Mouse (Mus musculus) lung, adult 18-20 months (tissue): ENCODE measurements around the gene Tsga10.

ENCODE experiments used
- DNase-seq, 2 experiments: peaks; one replicate each; pipeline ENCODE4 v3.0.0; 2022; ENCODE audit warnings: mixed read lengths in 2 of 2

Tsga10 gene

DNA sequence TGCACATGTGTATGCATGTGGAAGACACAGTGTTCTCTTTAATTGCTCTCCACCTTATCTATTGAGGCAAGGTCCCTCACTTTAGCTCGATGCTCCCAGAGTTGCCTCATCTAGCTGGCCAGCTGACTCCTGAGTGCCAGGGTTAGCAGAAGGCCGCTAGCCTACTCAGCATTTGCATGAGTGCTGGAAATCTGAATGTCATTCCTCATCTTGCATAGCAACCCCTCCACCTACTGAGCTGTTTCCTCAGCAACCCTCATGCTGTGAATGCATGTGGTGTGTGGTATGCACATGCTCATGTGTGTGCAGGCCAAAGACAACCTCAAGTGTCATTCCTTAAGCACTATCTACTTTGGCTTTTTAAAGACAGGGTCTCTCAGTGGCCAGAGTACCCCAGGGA lies 15.5 kb downstream of the Tsga10 start:
- DNase-seq: no peak

DNA sequence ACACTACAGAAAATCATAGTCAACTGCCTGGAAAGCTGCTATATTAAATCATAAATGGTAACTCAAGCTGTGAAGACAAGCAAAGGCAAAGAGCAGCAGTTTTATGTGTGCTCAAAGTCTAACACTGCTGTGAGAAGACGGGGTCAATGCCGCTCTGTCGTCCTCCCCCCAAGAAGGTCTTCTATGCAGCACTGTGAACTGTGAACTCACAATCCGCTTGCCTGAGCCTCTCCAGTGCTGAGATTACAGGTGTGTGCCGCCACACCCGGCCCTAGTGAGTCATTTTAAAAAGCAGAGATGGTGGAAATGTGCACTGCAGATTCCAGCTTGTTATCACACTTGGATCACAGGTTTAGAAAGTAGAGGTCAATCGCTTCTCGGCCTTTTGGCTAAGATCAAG lies 19.4 kb downstream of the Tsga10 start:
- DNase-seq: no peak

DNA sequence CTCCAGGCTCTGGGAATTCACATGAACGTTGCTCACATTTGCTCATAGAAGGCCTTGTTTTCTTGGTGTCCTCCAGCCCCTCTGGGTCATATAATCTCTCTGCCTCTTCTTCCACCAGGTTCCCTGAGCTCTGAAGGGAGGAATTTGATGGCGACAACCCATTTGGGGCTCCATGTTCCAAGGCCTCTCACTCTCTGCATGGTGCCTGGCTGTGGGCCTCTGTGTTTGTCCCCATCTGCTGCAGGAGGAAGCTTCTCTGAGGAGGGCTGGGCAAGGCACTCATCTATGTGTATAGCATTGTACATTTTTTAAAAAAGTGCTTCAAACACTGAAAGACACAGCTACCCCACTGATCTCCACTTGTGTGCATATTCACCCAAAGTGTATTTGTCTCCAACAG lies 34.5 kb downstream of the Tsga10 start:
- DNase-seq: no peak

DNA sequence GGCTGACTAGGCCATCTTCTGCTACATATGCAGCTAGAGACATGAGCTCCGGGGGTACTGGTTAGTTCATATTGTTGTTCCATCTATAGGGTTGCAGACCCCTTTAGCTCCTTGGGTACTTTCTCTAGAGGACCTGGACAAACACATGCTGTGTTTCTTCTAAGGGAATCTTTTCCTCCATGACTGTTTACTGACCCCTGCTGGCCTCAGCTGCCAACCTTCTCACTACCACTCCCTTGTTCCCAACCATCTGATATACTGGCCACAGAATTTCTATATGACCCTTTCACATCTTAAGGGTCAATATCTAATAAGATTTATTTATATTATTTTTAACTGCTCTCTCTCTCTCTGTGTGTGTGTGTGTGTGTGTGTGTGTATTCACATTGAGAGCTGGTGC lies 63.9 kb downstream of the Tsga10 start:
- DNase-seq: peak in 1 of 2 experiments; percentile 2

DNA sequence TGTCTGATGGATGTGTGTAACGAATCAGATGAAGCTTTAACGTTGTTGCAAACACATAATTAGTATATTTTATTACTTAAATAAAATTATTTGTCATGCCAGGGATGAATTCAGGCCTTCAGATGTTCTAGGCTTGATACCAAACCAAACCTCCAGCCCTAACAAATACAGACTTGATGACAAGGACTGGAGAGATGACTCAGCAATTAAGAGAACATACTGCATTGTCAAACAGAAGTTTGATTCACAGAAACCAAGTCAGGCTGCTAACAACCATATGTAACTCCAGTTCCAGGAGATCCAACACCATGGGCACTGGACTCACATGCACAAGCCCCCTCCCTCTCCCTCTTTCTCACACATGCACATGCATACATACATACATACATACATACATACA lies 65.9 kb downstream of the Tsga10 start:
- DNase-seq: no peak

DNA sequence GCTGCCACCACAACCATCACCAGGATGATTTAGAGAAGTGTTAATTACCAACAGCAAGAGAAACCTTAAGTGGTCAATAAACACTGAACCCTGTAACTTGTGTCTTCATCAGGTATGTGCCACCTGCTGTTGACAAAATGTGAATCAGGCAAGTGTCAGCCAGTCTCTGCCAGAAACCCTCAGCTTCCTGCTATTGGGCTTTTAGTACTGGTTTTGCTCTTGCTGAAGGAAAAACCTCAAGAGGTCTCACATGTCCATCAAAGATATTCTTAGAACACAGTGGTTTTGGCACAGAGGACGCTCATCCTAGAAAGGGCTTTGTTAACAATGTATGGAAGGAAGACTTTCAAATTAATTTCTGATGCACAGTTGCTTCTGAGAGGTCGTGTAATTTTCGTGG lies 66.7 kb downstream of the Tsga10 start:
- no peak for DNase-seq

DNA sequence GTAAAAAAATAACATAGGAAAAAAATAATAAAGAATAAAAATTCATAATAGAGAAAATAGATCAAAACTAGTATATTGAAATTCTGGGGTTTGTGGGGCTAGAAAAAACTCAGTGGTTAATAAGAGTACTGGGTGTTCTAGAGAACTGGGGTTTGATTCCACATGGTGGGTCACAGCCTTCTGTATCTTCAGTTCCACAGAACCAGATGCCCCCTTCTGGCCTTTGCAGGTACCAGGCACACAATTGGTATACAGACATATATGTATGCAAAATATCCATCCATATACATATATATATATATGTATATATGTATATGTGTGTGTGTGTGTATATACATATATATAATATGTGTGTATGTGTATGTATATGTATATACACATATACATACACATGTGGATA lies 106.8 kb downstream of the Tsga10 start:
- DNase-seq: peak in 1 of 2 experiments; percentile 7

DNA sequence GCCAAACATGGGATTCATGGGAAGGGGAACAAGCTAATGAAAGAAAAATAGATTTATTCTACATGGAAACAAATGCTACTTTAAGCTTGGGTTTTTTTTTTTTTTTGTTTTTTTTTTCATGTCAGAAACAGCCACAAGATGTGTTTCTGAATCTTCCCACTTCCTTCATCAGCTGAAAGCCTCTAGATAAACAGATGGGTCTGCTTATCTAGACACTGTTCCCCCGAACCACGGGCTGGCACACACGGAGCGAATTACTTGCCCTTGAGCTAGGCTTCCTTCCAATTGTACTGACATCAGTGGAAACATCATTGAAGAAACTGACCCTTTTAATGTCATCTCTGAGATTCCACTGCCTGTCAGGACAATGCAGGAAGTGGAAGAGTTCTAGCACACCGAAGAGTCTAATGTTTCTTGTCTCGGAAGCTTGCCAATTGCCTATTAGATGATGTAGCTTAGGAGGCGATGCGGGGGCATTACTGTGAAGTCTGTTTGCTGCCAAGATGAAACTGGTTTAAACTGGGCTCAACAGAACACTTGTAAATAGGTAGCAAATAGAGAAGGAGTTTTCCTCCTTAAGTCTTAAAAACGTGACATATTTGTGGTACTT lies 121.5 kb downstream of the Tsga10 start:
- no peak for DNase-seq

DNA sequence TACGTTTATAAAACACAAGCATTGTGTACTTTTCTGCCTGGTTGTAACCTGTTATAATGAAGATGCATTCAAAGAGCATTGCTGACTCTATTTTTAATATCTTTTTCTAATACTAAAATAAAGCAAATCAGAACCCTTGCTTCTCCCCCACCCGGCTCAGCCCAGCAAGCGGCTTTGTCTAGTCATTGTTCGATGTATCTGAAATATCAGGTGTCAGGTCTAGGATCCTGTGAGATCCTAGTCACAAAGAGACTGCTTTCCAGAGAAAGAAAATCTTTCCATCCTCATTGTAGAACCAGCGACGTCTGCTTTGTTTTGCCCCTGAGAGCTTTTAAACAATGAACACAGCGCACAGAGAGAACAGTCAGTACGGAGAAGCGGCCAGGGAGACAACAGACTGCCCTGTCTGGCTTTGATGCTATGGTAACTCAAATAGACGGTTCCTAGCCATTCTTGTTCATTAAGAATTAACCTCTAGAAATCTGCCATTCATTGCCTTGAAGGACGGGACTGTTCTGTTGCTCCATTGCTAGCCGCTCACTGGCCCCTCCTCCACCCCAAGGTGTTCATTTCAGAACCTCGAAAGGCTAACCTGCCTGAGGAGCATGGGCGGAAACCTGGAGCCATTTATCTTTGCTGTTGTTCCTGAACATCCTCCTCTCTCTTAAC lies 123.5 kb downstream of the Tsga10 start:
- no peak for DNase-seq

DNA sequence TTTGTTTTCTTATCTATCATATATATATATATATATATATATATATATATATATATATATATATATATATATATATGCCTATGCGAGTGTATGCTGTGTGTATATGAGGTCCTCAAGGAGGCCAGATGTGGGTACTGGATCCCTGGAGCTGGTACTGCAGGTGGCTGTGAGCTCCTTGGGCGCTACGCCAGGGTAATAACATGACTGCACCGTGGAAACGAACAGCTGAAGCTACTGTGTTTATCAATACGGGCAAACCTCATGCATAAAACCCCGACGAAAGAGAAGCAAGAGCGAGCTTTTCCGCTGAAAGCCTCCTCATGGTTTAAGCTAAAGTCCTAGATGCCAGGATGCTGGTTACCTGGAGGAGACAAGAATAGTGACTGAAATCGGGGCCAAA lies 124.1 kb downstream of the Tsga10 start:
- no peak for DNase-seq

DNA sequence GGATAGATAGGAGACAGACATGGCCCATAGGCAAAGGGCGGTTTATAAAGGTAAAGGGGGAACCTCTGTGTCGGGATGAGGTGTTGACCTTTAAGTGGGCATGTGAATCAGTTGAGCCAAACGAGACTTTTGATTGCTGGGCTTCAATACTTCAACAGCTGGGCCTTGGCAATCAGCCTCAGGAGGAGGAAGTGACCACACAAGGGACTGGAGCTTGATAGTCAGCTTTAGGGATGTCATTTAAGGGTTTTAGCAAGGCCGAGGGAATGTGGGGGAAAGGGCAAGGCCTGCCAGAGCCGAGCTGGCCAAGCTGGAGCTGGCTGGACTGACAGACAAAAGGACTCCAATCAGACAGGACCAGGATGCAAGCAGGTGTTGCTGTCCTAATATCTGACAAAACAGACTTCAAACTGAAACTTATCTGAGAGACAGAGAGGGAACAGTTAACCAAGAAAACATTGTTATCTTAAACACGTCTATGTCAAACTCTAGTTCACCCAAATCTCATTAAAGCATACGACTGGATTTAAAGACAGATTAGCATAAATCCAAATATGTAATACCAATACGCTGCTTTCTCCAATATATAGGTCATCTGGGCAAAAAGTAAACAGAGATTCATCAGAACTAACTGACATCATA lies 125.9 kb downstream of the Tsga10 start:
- DNase-seq: no peak

DNA sequence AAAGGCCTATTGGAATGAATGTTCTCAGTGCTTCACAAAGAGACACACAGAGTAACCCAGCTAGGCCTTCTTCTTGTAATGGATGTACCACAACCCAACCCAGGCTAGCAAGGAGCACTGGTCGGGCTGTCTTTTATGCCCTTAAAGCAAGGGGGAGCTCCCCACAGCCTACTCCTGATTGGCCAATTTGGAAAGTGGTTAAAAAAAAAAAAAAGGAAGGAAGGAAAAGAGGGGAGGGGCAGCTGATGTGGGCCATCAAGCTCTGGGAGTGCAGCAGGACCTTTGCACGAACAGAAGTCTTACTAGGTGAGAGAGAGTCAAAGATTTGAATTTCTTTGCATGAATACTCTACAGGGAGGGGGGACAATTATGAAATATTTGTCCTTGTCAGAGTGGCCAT lies 127.3 kb downstream of the Tsga10 start:
- DNase-seq: no peak

DNA sequence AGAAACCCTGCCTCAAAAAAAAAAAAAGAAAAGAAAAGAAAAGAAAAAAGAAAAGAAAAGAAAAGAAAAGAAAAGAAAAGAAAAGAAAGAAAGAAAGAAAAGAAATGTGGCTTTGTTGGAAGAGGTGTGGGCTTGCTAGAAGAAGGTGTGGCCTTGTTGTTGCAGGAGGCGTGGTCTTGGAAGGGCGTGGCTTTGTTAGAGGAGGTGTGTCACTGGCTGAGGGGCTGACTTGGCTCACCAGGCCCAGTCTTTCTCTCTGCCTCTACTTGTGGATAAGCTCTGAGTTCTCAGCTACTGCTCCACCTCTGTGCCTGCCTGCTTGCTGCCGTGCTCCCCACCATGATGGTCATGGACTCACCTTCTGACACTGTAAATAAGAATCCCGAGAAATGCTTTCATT lies 129.2 kb downstream of the Tsga10 start:
- DNase-seq: no peak

DNA sequence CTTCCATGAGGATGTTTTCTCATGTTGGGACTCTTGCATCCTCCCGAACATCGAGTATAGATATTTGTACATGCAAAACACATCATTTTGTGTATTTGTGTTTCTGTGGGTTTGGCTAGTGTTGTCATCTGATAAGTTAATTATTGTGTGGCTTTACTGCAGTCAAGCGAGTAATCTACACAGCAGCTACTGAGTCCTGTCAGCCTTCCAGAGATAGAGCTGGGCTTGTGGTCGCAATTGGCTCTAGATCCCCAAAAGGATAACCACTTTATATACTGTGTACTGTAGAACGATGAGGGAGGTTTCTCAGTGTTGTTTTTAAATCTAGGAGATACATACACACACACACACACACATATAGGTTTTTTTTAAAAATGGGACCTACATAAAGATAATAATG lies 130.3 kb downstream of the Tsga10 start:
- no peak for DNase-seq

DNA sequence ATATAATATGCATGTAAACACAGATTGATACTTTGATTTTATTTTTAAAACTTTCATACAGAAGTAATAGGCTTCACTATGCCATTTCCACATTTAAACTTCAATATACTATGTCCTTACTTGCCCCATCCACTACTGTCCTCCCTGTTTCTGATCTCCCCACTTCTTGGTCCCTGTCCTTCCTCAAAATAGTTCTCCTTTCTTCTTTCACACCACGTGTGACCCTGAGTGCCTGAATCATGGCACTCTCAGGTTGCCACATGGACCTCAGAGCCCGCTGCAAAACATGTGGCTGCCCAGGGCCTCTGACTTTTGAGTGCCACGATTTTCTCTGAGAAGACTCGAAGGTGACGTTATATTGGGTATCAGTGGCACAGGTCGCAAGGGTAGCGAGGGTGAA lies 131.4 kb downstream of the Tsga10 start:
- DNase-seq: no peak

DNA sequence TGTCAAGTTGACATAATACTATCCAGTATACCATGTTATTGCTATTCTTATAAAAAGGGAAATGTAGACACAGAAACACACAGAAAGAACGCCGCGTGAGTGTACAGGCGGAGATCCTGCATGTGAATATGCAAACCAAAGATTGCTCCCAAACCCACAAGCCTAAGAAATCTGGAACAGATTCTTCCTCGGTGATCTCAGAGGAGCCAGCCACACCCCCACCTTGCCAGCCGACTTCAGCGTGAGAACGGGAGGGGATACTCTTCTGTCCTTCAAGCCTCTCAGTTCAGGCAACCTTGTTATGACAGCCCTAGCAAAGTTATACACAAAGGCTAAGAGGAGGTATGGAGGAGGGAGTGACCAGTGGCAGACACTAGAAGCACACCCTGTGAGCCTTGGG lies 136.9 kb downstream of the Tsga10 start:
- no peak for DNase-seq

DNA sequence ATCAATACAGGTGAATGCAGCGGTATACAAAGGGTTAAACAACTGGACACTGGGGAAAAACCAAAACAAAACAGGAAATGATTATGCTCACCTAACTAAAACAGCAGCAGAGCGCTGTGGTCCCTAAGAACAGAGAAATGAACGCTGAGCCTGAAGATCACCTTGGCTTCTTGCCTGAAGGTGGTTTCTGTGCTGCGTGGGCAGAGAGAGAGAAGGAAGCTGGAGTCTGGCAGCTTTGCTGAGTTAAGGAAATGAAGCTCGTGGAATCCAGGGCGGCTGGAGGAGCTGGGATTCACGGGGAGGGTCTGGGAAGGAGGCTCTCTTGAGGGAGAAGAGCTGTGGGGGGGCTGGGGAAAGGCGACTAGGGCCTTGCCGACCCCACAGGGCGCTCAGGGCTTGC lies 138.2 kb downstream of the Tsga10 start:
- DNase-seq: no peak

DNA sequence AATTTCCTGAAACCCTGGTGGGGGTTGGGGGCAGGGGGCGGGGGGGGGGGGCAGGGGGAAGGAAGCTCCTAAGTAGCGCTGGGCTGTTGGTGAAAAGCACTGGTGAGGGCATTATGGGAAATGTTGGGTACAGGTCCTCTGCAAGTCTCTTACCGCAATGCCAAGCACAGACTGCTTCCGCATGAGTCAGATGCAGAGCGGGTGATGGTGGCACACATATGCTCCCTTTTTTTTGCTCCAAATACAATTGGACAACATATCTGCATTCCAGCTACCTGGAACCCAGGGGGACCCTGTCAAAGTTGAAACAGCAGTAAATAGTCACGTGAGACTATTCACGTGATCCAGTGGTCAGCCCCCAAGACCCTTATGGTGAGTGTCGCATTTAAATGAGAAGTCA lies 139.0 kb downstream of the Tsga10 start:
- no peak for DNase-seq

DNA sequence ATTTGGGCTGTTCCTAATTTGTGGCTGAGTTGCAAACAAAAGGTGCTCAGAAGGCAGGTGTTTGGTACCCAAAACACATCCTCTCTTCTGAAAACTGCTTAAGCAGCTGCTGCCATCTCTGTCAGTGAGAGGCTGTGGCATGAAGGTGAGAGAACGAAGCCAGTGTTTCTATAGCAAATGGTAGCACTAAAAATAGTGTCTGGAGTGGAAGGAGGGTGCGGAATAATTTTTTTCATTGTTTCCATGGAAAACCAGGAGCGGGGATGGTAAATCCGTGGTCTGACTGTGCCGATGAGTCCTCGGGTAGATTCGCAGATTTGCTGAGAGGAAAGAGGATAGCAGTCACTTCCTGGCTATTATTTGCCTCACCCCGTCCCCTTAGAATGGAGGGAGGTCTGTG lies 139.8 kb downstream of the Tsga10 start:
- DNase-seq: no peak

DNA sequence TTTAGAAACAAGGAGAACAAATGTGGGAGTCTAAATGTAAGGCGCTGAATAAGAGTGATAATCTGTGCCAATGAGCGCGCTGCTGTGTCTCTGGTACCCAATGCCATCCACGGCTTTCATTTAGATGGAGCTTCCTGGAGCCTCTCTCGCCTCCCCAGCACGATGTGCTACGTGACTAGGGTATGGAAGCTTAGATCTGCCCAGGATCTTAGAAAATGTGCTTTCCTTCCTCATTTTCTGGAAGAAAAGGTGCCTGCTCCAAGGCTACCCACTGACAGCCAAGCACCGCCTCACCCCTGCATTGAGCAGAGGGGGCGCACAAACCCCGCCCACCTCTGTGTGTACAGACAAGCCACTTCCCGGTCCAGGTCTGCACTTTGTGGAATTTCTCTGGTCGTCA lies 140.3 kb downstream of the Tsga10 start:
- no peak for DNase-seq

DNA sequence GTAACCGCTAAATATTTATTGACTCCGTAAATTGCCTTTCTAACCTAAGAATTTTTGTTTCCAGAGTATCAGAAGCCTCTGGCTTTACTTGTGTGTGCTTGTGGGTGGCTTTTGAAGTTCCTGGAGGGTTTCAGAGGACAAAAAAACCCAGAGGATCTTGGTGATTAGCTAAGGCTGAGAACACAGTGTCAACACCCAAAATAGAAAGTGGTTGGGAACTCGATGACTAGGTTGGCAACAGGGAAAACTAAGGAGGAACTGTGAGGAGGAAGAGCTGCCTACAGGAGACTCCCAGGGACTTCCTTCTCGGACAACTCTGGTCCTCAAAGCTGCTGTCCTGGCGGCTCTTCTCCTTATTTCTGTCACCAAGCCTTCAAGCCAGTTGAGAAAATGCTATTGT lies 145.1 kb downstream of the Tsga10 start:
- DNase-seq: no peak

DNA sequence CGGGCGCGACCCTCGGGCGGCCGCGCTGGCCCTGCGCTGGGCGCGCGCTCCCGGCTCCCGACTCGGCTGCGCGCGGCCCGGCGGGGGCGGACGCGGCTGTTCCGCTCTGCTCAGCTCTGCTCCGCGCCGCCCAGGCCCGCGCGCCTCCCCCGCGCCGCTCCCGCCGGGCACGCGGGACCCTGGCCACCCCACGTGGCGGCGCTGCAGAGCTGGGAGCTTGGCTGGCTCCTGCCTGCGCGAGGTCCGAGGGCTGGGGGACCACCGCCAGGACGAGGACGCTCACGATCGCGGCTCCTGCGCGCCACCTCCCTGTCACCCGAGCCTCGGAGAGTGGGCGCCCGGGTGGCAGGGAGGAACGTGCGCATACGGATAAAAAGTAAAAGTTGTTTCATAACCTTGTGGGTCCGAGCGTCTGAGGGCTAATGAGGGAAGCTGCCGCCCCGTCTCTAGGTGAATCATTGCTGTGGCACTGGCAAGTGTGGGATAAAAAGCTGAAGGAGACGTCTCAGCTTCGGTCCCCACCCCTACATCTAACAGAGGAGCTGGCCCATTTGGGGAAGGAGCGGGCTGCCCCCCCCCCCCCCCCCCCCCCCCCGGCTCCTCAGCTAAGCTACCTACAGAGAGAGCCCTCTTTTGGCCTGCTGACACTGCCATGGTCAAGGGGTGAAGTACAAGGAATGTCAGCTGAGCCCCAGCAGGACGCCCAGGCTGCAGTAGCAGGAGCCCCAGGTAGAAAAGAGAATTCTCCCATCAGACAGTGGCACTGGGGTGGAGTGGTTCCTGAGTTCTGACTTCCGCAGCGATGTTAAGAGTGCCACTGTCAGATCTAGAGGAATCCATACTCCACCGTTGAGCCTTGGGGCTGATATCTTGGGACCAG lies 146.2 kb downstream of the Tsga10 start, which contains the start of gene 2010300C02Rik:
Gene 2010300C02Rik (minus strand): TSS at position 325 of the 880 bp plus-strand sequence.
- DNase-seq: peak; percentile 45 to 69

DNA sequence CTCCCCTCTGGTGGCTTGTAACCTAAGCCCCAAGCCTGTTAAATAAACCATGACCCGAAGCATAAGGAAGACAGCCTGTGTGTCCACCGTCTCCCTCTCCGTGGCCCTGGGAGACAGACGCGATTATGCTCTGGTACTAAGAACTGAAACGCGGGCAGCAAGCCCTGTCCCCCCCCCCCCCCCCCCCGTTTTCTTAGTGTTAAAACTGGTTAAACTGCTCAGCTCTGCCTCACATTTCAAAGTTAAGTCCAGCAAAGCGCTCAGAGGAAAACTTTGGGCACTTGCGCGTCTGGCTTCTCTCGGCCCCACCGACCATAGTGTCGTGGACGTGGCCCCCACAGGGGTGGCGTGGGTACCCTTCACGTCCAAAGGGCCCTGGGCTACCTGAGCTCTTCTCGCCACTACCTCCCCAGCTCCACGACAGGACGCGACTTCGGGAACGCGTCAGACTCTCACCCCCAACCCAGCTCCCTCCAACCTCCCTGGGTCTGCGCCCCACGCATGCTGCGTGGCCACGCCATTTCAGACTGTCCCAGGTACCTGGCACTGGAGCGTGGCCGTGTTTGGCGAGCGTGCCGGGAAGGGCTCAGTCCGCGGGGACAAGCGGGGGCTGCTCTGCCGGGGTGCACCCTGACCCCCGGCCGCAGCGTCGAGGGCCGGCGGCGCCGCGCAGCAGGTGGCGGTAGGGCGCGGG lies 147.1 kb downstream of the Tsga10 start:
- DNase-seq: no peak
